Mouse (Mus musculus) MEL (cell line): ENCODE results near the gene Pin1. TPM values are rescaled to one million over a fixed set of nuclear protein-coding genes. Genes with fewer than 3 reads are reported as not detected.

ENCODE experiments used
- DNase-seq: peaks from one replicate; pipeline ENCODE4 v3.0.0; 2011; ENCODE audit warnings: low read depth, low spot score
- H3K27ac ChIP-seq: 2 replicates; pipeline ENCODE4 v1.5.1; 2012; ENCODE audit warnings: low read depth, mild to moderate bottlenecking, control low read depth, low read length, moderate library complexity; ENCODE audit not compliant: control insufficient read depth
- H3K27me3 ChIP-seq, 2 experiments: fragments of 150-350 bp in 1 of 2; sonication (generic) in 1 of 2; 2 replicates each; pipeline ENCODE4 v1.6.1; 2012; ENCODE audit warnings: low read length in 2 of 2, mild to moderate bottlenecking in 2 of 2, improper control_type of control experiment in 1 of 2, moderate library complexity in 1 of 2; ENCODE audit not compliant: insufficient read depth in 2 of 2, control insufficient read depth in 1 of 2
- H3K36me3 ChIP-seq, 2 experiments: 2 replicates each; pipeline ENCODE4 v1.6.1; 2012 to 2014; ENCODE audit warnings: low read length in 2 of 2, improper control_type of control experiment in 1 of 2, inconsistent platforms in 1 of 2, mild to moderate bottlenecking in 1 of 2; ENCODE audit not compliant: insufficient read depth in 2 of 2, control insufficient read depth in 1 of 2
- H3K4me1 ChIP-seq, 2 experiments: fragments of 150-350 bp in 1 of 2; sonication (generic) in 1 of 2; 2 replicates each; pipeline ENCODE4 v1.6.1; 2012; ENCODE audit warnings: low read length in 2 of 2, improper control_type of control experiment in 1 of 2, mild to moderate bottlenecking in 1 of 2; ENCODE audit not compliant: insufficient read depth in 2 of 2, control insufficient read depth in 1 of 2
- H3K4me3 ChIP-seq, 2 experiments: fragments of 150-350 bp in 1 of 2; sonication (generic) in 1 of 2; 2 replicates each; pipeline ENCODE4 v1.5.1; 2012; ENCODE audit warnings: low read depth in 2 of 2, low read length in 2 of 2, mild to moderate bottlenecking in 2 of 2, moderate library complexity in 2 of 2, control low read depth in 1 of 2, improper control_type of control experiment in 1 of 2; ENCODE audit not compliant: control insufficient read depth in 1 of 2, insufficient read depth in 1 of 2
- H3K79me2 ChIP-seq: 2 replicates; pipeline ENCODE4 v1.6.1; 2012; ENCODE audit warnings: mild to moderate bottlenecking, low read length, moderate library complexity; ENCODE audit not compliant: control insufficient read depth, poor library complexity, insufficient read depth
- H3K9ac ChIP-seq: 2 replicates; pipeline ENCODE4 v1.6.1; 2012; ENCODE audit warnings: low read depth, mild to moderate bottlenecking, control low read depth, low read length, moderate library complexity; ENCODE audit not compliant: control insufficient read depth, poor library complexity, severe bottlenecking
- H3K9me3 ChIP-seq: fragments of 150-350 bp; sonication (generic); replicated peaks from 2 replicates; pipeline ENCODE4 v1.6.1; 2012; ENCODE audit warnings: mild to moderate bottlenecking, low read length, improper control_type of control experiment, moderate library complexity; ENCODE audit not compliant: insufficient read depth
- BHLHE40 ChIP-seq: IDR thresholded peaks from 2 replicates; pipeline ENCODE4 v1.6.1; 2012; ENCODE audit warnings: low read depth, mild to moderate bottlenecking, inconsistent platforms, low read length, improper control_type of control experiment, borderline replicate concordance
- GABPA ChIP-seq: IDR thresholded peaks from 2 replicates; pipeline ENCODE4 v1.6.1; 2012; ENCODE audit warnings: low read depth, mild to moderate bottlenecking, inconsistent platforms, low read length, improper control_type of control experiment, moderate library complexity
- GATA1 ChIP-seq: IDR thresholded peaks from 2 replicates; pipeline ENCODE4 v1.6.1; 2011; ENCODE audit warnings: low read depth, low read length, improper control_type of control experiment
- HCFC1 ChIP-seq: IDR thresholded peaks from 2 replicates; pipeline ENCODE4 v1.6.1; 2012; ENCODE audit warnings: low read depth, mild to moderate bottlenecking, inconsistent platforms, low read length, improper control_type of control experiment, moderate library complexity
- KAT2A ChIP-seq: conservative IDR thresholded peaks from 2 replicates; pipeline ENCODE4 v1.6.1; 2012; ENCODE audit warnings: low read depth, low read length, improper control_type of control experiment, inconsistent platforms
- MAX ChIP-seq: IDR thresholded peaks from 2 replicates; pipeline ENCODE4 v1.6.1; 2011; ENCODE audit warnings: low read length, improper control_type of control experiment
- MEF2A ChIP-seq: IDR thresholded peaks from 2 replicates; pipeline ENCODE4 v1.6.1; 2014; ENCODE audit warnings: low read depth, mild to moderate bottlenecking, inconsistent platforms, low read length, improper control_type of control experiment; ENCODE audit not compliant: poor library complexity, insufficient replicate concordance, severe bottlenecking; ENCODE audit errors: extremely low read depth
- MYB ChIP-seq: IDR thresholded peaks from 2 replicates; pipeline ENCODE4 v1.6.1; 2011; ENCODE audit warnings: mild to moderate bottlenecking, low read depth, low read length, improper control_type of control experiment
- NRF1 ChIP-seq: IDR thresholded peaks from 2 replicates; pipeline ENCODE4 v1.6.1; 2014; ENCODE audit warnings: low read depth, mild to moderate bottlenecking, inconsistent platforms, low read length, improper control_type of control experiment, moderate library complexity; ENCODE audit not compliant: poor library complexity, insufficient read depth, severe bottlenecking
- RAD21 ChIP-seq: IDR thresholded peaks from 2 replicates; pipeline ENCODE4 v1.6.1; 2011; ENCODE audit warnings: mild to moderate bottlenecking, low read depth, low read length, improper control_type of control experiment
- RCOR1 ChIP-seq: IDR thresholded peaks from 2 replicates; pipeline ENCODE4 v1.6.1; 2012; ENCODE audit warnings: low read depth, mild to moderate bottlenecking, inconsistent platforms, low read length, improper control_type of control experiment
- SIN3A ChIP-seq: IDR thresholded peaks from 2 replicates; pipeline ENCODE4 v1.6.1; 2012; ENCODE audit warnings: low read length, improper control_type of control experiment, inconsistent platforms
- USF2 ChIP-seq, 2 experiments: IDR thresholded peaks; 2 replicates each; pipeline ENCODE4 v1.6.1; 2011 to 2012; ENCODE audit warnings: improper control_type of control experiment in 2 of 2, low read length in 2 of 2, borderline replicate concordance in 1 of 2, inconsistent platforms in 1 of 2, low read depth in 1 of 2, mild to moderate bottlenecking in 1 of 2; ENCODE audit not compliant: insufficient read depth in 1 of 2
- ZC3H11A ChIP-seq: IDR thresholded peaks from 2 replicates; pipeline ENCODE4 v1.6.1; 2012; ENCODE audit warnings: low read depth, mild to moderate bottlenecking, inconsistent platforms, low read length, improper control_type of control experiment
- ZKSCAN1 ChIP-seq: IDR thresholded peaks from 2 replicates; pipeline ENCODE4 v1.6.1; 2012; ENCODE audit warnings: low read depth, mild to moderate bottlenecking, inconsistent platforms, low read length, improper control_type of control experiment, moderate library complexity
- ZMIZ1 ChIP-seq: IDR thresholded peaks from 2 replicates; pipeline ENCODE4 v1.6.1; 2012; ENCODE audit warnings: low read depth, mild to moderate bottlenecking, inconsistent platforms, low read length, improper control_type of control experiment, moderate library complexity
- ZNF384 ChIP-seq: IDR thresholded peaks from 2 replicates; pipeline ENCODE4 v1.6.1; 2012; ENCODE audit warnings: low read depth, mild to moderate bottlenecking, inconsistent platforms, low read length, improper control_type of control experiment
- polyA plus RNA-seq, 2 experiments: library from polyadenylated mRNA; stranded (reverse) in 1 of 2; unstranded in 1 of 2; fragments of >175 nt in 1 of 2; fragments of >200 nt in 1 of 2; gene quantifications; 2 replicates each; pipeline versions ENCODE4 v1.2.1 to v1.2.4; 2012; ENCODE audit warnings: low replicate concordance in 2 of 2, low read depth in 1 of 2; ENCODE audit not compliant: insufficient read length in 2 of 2, insufficient read depth in 1 of 2, missing spikeins in 1 of 2
- total RNA-seq: library from RNA; depleted of rRNA; stranded (reverse); fragments of 300-350 nt; gene quantifications from 2 replicates; pipeline ENCODE4 v1.2.3, GENCODE M21; 2012

The Pin1 gene
- total and polyA plus RNA-seq, 3 experiments: 136 to 202 (median 201) TPM

GRCm38 (mm10) chr9:20710471-20710870, 58.6 kb downstream of the Pin1 start:
- no peak overlapping the region for H3K27ac ChIP-seq
- H3K9me3 ChIP-seq: no peaks in the 10 kb centered on the region
- H3K4me3 ChIP-seq: no peak overlapping the region
- H3K79me2 ChIP-seq: no peaks in the 10 kb centered on the region
- no peak for TF ChIP-seq ZKSCAN1
- TF ChIP-seq ZMIZ1: no peak
- no peak for TF ChIP-seq HCFC1
- TF ChIP-seq ZNF384: no peak
- no peak for TF ChIP-seq SIN3A
- TF ChIP-seq RCOR1: no peak
- no peak for TF ChIP-seq NRF1
- TF ChIP-seq KAT2A: no peak
- no peak for TF ChIP-seq GATA1
- no peak for TF ChIP-seq ZC3H11A
- TF ChIP-seq MEF2A: no peak
- no peak for TF ChIP-seq MYB
- TF ChIP-seq, all 39 proteins: peak for 0
- Histone ChIP-seq H3K4me1 (no peaks in the 10 kb centered on the region), H3K27me3 (peaks cover 0 to 2% of the 10 kb centered on the region in 2 experiments; a peak in 2 of 4 replicates), H3K9ac (no peak overlapping the region), H3K36me3 (no peaks in the 10 kb centered on the region)
- DNase-seq: no peak

- Histone ChIP-seq H3K27me3 (peaks cover 2 to 4% of the 10 kb centered on the region in 2 experiments; a peak in 2 of 4 replicates), H3K9ac (no peak overlapping the region), H3K4me1 (no peaks in the 10 kb centered on the region), H3K27ac (no peak overlapping the region), H3K4me3 (no peak overlapping the region), H3K9me3 (no peaks in the 10 kb centered on the region)
- TF ChIP-seq BHLHE40: no peak
- TF ChIP-seq GABPA: no peak
- TF ChIP-seq USF2 (IDR thresholded peaks at IDR 0.05; ENCODE audit: borderline replicate concordance in 1 of 2, insufficient read depth in 1 of 2, low read depth in 1 of 2, low read length in 2 of 2): no peak
- no peak for TF ChIP-seq MAX
- no peak for TF ChIP-seq RAD21
- TF ChIP-seq, all 39 proteins: peak for 0
- DNase-seq: no peak
- Histone ChIP-seq H3K79me2 (no peaks in the 10 kb centered on the region), H3K36me3 (no peaks in the 10 kb centered on the region)
Measured at GRCm38 (mm10) chr9:20712934-20713477, 61.1 kb downstream of the Pin1 start.
